Mouse (Mus musculus): ENCODE measurements around the gene Usp7.
A peak's percentile ranks its signal among the peaks of the same experiment; 100 is the strongest.

The Usp7 gene

DNA sequence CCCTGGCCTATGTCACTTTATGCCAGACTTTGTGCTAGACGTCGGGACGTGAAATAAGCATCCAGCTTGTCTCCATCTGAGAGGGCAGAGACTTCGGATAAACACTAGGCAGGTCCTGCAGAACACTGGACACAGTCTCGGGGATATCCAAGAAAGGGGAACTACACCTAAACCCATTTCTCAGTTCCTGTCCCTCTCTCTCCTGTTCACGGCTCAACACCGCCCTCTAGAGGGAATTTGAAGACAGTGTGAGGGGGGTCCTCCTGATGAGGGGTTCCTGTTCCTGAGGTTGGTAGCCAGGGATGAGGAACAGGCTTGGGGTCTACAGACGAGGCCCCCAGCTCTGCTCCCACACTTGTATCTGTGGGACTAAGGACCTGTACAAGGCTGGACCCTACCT lies 117.9 kb downstream of the Usp7 start:
- DNase-seq (ENCODE audit: low spot score in 2 of 2): peak; percentile 63 to 77

DNA sequence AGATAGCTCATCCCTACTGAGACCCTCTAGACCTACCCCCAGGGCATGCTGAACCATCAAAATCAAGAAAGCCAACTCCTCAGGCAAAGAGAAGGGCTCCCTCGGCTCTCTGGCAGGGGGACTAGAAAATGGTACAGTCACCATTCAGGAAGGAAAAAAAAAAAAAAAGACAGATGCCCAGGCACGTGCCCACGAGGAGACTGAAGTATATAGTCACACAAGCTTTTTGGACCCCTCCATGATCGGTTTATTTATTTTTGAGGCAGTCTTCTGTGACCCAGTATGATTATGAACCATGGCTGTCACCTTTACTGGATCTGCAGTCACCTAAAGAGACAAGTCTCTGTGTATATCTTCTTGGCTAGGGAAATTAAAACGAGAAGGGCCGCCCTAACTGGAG lies 118.8 kb downstream of the Usp7 start:
- DNase-seq (ENCODE audit: low spot score in 2 of 2): no peak

- no peak for DNase-seq (ENCODE audit: low spot score in 2 of 2)
Measured at GRCm38 (mm10) chr16:8672811-8673210, 119.3 kb downstream of the Usp7 start.

GRCm38 (mm10) chr16:8672350-8672687 lies 119.8 kb downstream of the Usp7 start:
- DNase-seq (ENCODE audit: low spot score in 2 of 2): no peak

GRCm38 (mm10) chr16:8671551-8672349 lies 120.4 kb downstream of the Usp7 start, which contains the start of gene Carhsp1:
Gene Carhsp1, minus strand, starts transcription at chr16:8672155.
- peak; percentile 96 to 99 for DNase-seq (ENCODE audit: low spot score in 2 of 2)

- no peak for DNase-seq (ENCODE audit: low spot score in 2 of 2)
Measured at GRCm38 (mm10) chr16:8670041-8671035, 121.8 kb downstream of the Usp7 start.

DNA sequence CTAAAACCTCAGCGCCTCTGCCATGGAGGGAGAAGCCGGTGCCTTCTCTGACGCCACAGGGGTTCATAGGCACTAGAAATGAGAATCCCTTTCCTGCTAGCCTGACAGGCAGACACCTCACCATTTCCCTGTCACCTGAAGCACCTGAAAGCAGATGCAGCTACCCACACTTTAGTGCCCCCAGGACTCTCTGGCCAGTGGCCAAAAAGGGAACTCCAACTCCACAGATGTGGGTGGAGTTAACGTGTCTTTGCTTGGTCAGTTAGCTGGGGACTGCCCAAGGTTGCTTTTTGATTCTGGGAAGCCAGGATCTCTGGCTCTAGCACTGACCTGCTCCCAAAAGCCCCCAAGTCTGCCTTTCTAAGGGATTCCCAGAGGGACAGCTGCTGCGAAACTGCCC lies 122.7 kb downstream of the Usp7 start:
- no peak for DNase-seq (ENCODE audit: low spot score in 2 of 2)

- no peak for DNase-seq (ENCODE audit: low spot score in 2 of 2)
Measured at GRCm38 (mm10) chr16:8668386-8668785, 123.7 kb downstream of the Usp7 start.

GRCm38 (mm10) chr16:8667814-8668213 lies 124.3 kb downstream of the Usp7 start:
- DNase-seq (ENCODE audit: low spot score in 2 of 2): no peak

DNA sequence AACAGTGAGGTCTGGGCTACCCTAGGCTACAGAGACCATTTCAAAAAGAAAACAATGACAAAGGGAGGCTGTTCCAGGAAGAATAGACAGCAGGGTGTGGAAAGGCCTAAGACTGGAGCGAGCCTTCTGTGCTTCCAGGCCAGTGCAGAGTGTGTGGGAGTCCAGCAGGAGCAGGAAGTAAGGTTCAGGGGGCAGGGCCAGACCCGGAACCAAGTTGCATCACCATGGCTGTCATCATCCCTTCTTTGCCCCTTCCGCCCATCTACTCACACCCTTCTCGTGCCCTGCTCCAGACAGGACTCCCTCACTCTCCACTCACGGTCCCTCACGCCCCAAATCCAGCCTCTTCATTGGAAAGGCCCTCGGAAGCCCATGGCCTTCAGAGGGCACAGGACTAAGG lies 124.8 kb downstream of the Usp7 start:
- DNase-seq (ENCODE audit: low spot score in 2 of 2): no peak

GRCm38 (mm10) chr16:8666452-8666851 lies 125.7 kb downstream of the Usp7 start:
- no peak for DNase-seq (ENCODE audit: low spot score in 2 of 2)

DNA sequence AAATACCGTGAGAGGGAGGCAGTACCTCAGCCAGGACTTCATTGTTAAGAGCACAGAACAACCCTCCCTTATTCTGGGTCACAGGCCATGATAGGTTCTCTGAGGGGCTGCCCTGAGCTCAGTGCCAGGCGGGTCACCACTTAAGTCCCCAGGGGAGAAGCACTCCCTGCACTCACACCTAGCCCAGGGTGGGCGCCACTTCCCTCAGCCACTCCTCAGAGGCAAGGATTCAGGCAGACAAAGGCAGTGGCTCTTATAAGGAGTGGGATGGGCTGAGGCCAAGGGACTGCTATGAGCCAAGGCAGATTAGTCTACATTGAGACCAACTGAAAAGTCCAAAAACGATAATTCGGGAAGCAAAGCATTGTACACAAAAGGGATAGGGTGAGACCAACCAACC lies 126.7 kb downstream of the Usp7 start:
- DNase-seq (ENCODE audit: low spot score in 2 of 2): no peak

DNA sequence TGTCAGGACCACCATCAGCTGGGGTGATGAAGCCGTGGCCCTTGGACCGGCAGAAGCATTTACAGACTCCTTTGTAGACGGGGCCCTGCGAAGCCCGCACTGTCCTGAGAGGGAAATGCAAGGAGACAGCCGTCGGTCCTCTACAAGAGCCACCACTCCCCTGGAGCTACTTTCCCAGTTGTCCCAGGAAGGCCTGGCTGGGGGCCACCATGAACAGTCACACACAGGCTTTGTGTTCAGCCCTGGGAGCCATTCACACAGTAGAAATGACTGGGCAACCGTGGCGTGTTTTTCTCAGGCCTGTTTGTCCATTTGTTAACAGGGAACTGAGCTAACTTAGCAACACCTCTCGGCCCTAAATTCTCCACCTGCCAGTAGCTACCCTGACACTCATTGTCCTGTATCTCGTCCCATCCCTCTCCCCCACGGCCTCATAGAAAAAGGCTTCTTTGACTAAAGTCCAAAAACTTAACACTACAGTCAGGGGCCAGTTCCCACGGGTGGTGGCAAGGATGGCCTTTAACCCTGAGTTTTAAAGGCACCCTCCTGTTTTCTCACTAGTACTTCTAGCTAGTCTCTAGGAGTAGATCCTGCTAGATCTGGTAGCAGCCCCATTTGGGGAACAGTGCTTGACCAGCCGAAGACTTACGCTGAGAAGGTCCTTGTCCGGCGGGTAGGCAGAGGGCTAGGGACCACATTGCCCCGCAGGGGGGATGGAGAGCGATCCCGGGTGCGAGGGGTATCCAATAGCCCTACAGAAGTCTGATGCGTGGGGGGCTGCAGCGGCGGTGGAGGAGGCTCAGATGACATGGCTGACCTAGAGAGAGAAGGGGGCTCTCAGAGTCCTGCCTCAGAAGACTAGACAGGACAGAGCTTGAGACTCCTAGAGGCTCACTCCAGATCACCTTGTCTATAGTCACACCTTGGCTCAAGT lies 128.2 kb downstream of the Usp7 start:
- no peak for DNase-seq (ENCODE audit: low spot score in 2 of 2)

DNA sequence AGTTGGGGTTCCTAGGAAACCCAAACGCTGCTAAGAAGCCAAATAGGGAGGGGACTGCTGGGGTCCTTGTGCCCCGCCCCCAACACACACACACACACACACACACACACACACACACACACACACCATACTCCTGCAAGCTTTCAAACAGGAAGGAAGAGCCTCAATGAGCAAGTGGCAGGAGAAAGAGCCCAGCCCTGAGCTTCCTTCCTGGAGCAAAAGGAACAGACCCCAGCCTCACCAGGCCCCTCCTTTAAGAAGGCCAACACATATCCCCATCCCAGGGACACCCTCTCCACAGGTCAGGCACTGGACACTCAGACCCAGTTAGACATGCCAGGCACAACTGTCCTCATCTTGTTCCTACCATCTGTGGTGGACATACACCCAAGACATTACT lies 129.1 kb downstream of the Usp7 start:
- DNase-seq (ENCODE audit: low spot score in 2 of 2): no peak

DNA sequence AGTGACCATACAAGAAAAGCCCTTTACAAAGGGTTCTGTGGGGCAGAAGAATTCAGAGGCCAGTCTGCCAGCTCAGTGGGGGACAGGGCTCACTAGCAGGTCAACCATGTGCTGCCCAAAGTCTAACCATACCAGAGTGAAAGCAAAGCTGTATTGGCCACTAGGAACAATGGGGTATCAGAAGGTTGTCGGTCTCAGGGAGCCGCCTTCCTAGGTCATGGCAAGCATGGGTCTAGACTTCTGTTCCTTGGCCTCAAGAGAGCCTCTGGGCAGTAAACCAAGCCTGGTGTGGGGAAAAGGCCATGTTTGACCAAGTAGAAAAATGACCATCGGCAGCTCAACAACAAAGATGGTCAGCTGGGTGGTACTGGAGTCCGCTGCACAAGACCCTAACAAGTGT lies 133.3 kb downstream of the Usp7 start:
- DNase-seq (ENCODE audit: low spot score in 2 of 2): no peak

DNA sequence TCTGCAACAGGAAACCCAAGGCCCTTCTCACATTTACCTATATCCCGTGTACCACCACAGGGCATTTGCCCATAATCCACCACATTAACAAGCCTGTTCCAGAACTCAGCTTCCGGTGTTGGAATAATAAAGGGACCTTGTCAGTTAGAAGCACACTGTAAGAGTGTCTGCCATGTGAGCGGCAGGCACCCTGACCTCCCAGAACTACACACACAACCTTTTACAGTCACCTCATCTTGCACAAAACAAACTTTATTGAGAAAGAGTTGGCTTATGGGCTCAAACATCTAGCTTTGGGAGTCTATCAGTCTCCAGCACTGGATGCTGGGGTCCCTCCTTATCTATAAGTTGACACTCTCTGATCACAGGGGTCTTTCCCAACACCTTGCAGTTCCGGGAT lies 133.8 kb downstream of the Usp7 start:
- DNase-seq (ENCODE audit: low spot score in 2 of 2): no peak

DNA sequence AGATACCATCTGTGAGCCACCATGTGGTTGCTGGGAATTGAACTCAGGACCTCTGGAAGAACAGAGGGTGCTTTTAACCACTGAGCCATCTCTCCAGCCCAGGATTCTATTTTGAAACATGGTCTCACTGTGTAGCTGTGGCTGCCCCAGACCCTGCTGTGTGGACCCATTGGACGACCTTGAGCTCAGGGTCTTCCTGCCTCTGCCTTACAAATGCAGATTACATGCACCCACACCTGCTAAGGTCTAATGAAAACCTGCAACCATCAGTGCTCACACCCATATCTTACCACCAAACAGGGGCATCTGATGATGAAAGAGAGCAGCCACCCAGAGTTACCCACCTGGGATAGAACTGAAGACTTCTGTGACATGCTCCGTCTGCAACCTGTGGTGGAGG lies 135.9 kb downstream of the Usp7 start:
- DNase-seq (ENCODE audit: low spot score in 2 of 2): no peak

DNA sequence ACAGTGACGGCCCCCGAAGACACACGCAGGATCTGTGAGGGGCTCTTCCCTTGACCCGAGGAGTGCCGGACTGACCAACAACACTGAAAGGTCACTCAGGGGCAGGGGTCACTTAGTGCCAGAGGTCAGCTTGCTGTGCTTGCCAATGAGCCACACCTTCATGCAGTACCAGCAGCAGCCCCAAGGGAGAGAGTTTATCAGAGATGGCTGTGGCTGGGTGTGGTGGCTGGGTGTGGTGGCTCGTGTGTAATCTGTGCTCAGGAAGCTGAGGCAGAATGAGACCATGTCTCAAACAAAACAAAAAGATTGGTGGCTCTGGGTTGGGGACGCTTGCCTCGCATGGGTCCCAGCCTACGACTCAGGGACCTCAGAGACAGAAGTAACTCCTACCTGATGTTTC lies 136.5 kb downstream of the Usp7 start:
- peak in 1 of 2 experiments; percentile 53 for DNase-seq (ENCODE audit: low spot score in 2 of 2)

- no peak for DNase-seq (ENCODE audit: low spot score in 2 of 2)
Measured at GRCm38 (mm10) chr16:8655108-8655507, 137.0 kb downstream of the Usp7 start.

DNA sequence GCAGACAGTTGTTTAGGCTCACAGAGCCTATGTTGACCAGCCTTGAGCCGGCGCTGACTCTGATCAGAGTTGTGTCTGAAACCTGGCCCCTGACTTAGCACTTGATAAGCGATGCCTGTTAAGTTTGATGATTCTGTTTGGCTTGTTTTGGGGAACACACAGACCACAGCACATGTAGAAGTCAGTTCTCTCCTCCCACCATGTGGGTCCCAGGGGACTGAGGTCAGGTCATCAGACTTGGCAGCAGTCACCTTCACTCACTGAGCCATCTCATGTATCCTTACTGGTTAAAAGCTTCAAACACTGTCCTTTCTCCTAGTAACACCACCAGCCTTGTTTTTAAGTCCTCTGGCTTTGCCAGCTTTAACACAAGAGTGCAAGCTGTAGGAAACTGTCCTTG lies 142.1 kb downstream of the Usp7 start:
- DNase-seq (ENCODE audit: low spot score in 2 of 2): no peak

DNA sequence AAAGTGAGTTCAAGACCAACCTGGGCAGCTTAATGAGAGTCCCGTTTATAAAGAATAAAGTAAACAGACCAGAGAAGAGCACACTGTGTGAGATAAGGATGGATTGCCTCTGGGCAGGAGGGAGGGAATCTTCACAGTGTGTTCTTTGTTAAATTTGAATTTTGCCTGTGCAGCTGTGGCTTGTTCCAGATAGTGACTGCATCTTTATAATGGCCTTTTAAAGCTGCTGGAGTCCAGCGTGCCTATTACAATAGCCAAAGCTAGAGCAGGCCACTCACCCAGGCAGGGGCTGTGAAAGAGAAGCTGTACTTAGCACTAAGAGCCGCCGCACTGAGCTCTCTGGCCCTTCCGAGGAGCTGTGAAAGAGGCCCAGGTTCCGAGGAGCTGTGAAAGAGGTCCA lies 146.6 kb downstream of the Usp7 start:
- DNase-seq (ENCODE audit: low spot score in 2 of 2): no peak

DNA sequence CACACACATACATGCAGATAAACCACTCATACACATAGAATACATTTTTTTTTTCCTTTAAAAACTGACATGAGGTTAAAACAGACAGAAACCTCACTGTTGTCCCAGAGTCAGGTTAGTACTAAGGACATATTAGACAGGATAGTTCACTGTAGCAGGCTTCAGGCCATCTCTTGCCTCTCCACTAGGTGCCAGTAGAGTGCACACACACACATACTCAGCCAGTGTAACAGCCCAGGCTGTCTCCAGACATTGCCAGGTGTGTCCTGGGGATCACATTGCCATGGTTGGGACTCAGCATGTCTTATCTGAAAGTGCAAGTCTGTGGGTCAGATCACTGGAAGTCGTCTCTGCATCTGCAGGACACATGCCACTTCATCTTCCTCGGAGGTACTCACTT lies 148.3 kb downstream of the Usp7 start:
- DNase-seq (ENCODE audit: low spot score in 2 of 2): peak in 1 of 2 experiments; percentile 68

Measured in spleen, postnatal 10 days (tissue).